7 mouse cellular contexts compared by ENCODE assay signal in genomic region chr7:45052862-45053116, GRCm38 (mm10). TPM values are rescaled to one million over a fixed set of nuclear protein-coding genes. Genes with fewer than 3 reads are reported as not detected.
DNase-seq lines count a peak whose midpoint lies in the region; ATAC-seq and TF ChIP-seq lines count a peak whose summit lies in the region.

TSS of gene Prr12 (minus strand) at chr7:45052881.

- WGBS in embryonic facial prominence, embryonic 15.5 days = 0% methylated on average over 5 of the region's 18 CpGs
- WGBS in liver, adult 2 months = 0% methylated on average over 8 of the region's 18 CpGs

- intact Hi-C loops in heart, postnatal 36 days (cut with DNase I) = loop anchor here (5.0 kb wide), 1 partner anchor 70 kb away; no protein-coding TSS in a partner anchor

- no peaks in the 10 kb centered on the region for H3K27me3 ChIP-seq in embryonic facial prominence, embryonic 15.5 days
- H3K27me3 ChIP-seq in liver, adult 2 months (ENCODE audit: control insufficient read depth, insufficient read depth, low read length) = no peaks in the 10 kb centered on the region

- peak; percentile 33 for DNase-seq in retina, postnatal 7 days (ENCODE audit: low read depth, low spot score)
- DNase-seq in retina, postnatal 1 day = no peak
- DNase-seq in heart, postnatal 36 days = no peak
- DNase-seq in liver, adult 2 months (ENCODE audit: extremely low read depth, low read depth, low spot score) = no peak
- DNase-seq in cerebellum, adult 9-11 months = no peak

- peak within 1 kb of the TSS; percentile 94 for H3K4me2 ChIP-seq in embryonic facial prominence, embryonic 15.5 days (replicated peaks)

- H3K27ac ChIP-seq in embryonic facial prominence, embryonic 15.5 days (replicated peaks) = peak within 1 kb of the TSS; percentile 100
- H3K27ac ChIP-seq in liver, adult 2 months (replicated peaks; ENCODE audit: insufficient read depth, low read depth, low read length) = peak within 1 kb of the TSS; percentile 84

- peak within 1 kb of the TSS; percentile 79 for H3K4me3 ChIP-seq in embryonic facial prominence, embryonic 15.5 days (replicated peaks)
- H3K4me3 ChIP-seq in liver, adult 2 months (ENCODE audit: insufficient read depth, low read depth, low read length) = peak within 1 kb of the TSS; percentile 68

- peaks cover 11% of the 10 kb centered on the region; the same call in 1 of the 2 replicates for H3K79me2 ChIP-seq in liver, adult 2 months (ENCODE audit: control insufficient read depth, insufficient read depth, low read length)

- TF ChIP-seq POLR2A in liver, adult 2 months (IDR thresholded peaks at IDR 0.05; ENCODE audit: extremely low read depth, insufficient read depth, low read length) = no peak

- no peaks in the 10 kb centered on the region for H3K9me3 ChIP-seq in embryonic facial prominence, embryonic 15.5 days (replicated peaks)

- ATAC-seq in embryonic facial prominence, embryonic 15.5 days (ENCODE audit: insufficient number of reproducible peaks, low FRiP score, low TSS enrichment, low read depth) = peak; percentile 34
- no peak for ATAC-seq in granulocyte monocyte progenitor cell, adult 5-6 weeks (replicated peaks; ENCODE audit: poor library complexity, severe bottlenecking)

- TF ChIP-seq CTCF in liver, adult 2 months (IDR thresholded peaks at IDR 0.05; ENCODE audit: low read depth, low read length) = no peak

- peaks cover 26% of the 10 kb centered on the region for H3K36me3 ChIP-seq in embryonic facial prominence, embryonic 15.5 days
- H3K36me3 ChIP-seq in liver, adult 2 months (ENCODE audit: control insufficient read depth, insufficient read depth, low read length) = 0 out of 2 replicates have a peak, but pooled peaks cover 2% of the 10 kb centered on the region

- H3K9ac ChIP-seq in embryonic facial prominence, embryonic 15.5 days = peak within 1 kb of the TSS; percentile 83
- peak within 1 kb of the TSS; percentile 95 for H3K9ac ChIP-seq in liver, adult 2 months (ENCODE audit: low read depth, low read length)

- peaks cover 26% of the 10 kb centered on the region for H3K4me1 ChIP-seq in embryonic facial prominence, embryonic 15.5 days
- peaks cover 10% of the 10 kb centered on the region for H3K4me1 ChIP-seq in liver, adult 2 months (ENCODE audit: control insufficient read depth, insufficient read depth, low read length)

RNA-seq across cellular contexts. Expression of gene Prr12, which starts in this region (rescaled TPM):
- polyA plus RNA-seq in embryonic facial prominence, embryonic 15.5 days (2015; fragmentation: Nextera tagmentation; extraction: Ambion mirVana) = 11.9 and 12.1 TPM in 2 replicates
- total RNA-seq in heart, postnatal 36 days (2021) = 10 to 100 TPM; 23.4 to 29.4 TPM
- 1.2 and 1.7 TPM in 2 replicates for total RNA-seq in liver, adult 2 months (2014; rRNA removed)
- 2.7 and 3.7 TPM in 2 replicates for polyA plus RNA-seq in liver, adult 2 months (2012; rRNA removed)
- 21.1 and 29.6 TPM in 2 replicates for total RNA-seq in granulocyte monocyte progenitor cell, adult 5-6 weeks (2014; fragmentation: Nextera tagmentation)
- total RNA-seq in granulocyte monocyte progenitor cell, adult 5-6 weeks (2017) = 1.7 and 4.1 TPM in 2 replicates
